Mouse (Mus musculus) G1E (cell line): ENCODE data around the gene Iscu.

Experiments
- CTCF ChIP-seq: IDR thresholded peaks from 2 replicates; pipeline ENCODE4 v1.5.1; 2012; ENCODE audit warnings: low read depth, low read length, inconsistent platforms, mixed read lengths
- GATA1 ChIP-seq: IDR thresholded peaks from 2 replicates; pipeline ENCODE4 v1.6.1; 2012; ENCODE audit warnings: borderline replicate concordance, low read length, inconsistent platforms, mixed read lengths

DNA sequence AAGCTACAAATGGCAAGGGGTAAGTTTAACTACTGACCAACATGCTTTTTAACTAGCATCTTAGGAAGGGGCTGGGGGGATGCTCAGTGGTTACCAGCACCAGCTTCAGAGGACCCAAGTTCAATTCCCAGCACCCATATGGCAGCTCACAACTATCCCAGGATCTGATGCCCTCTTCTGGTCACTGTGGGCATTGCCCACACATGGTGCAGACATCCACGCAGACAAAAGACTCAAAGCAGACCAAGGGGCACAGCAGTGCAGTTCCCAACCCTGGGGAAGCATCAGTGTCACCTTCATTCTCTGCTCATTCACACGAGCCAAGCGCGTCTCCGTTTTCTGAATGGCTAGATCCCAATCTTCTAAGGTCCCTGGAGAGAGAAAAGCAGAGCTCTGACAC lies 24.9 kb upstream of the Iscu start:
- TF ChIP-seq CTCF (no peak), GATA1 (no peak)
